Mouse (Mus musculus) liver, postnatal 0 days (tissue): ENCODE results near the gene Fto.

Experiments used
- CTCF ChIP-seq: sonication (generic); IDR thresholded peaks from 2 replicates; pipeline ENCODE4 v1.5.1; 2016; ENCODE audit warnings: antibody characterized with exemption, low read depth
- EP300 ChIP-seq: IDR thresholded peaks from 2 replicates; pipeline ENCODE4 v1.6.1; 2016; ENCODE audit warnings: antibody characterized with exemption, low read depth, mild to moderate bottlenecking

DNA sequence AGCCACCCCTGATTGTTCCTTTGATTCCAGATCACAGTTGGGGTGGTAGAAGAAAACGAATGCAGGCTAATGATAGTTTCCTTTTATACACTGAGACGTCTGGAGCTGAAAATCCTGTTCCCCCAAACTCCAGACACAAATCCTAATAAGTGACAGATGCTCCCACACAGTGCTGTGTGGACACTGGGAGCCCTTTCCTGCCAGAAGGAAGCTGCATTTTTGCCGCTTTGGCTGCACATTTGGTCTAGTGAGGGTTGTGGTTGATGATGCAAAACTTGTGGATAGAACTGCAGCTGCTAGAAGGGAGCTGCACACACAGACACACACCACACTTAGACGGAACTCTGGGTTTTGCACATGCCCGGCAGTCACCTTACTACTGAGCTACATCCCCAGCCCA lies 197.4 kb downstream of the Fto start:
- TF ChIP-seq CTCF (no peak), EP300 (no peak)
